21 mouse cellular contexts compared by ENCODE assay signal in the genomic region with DNA sequence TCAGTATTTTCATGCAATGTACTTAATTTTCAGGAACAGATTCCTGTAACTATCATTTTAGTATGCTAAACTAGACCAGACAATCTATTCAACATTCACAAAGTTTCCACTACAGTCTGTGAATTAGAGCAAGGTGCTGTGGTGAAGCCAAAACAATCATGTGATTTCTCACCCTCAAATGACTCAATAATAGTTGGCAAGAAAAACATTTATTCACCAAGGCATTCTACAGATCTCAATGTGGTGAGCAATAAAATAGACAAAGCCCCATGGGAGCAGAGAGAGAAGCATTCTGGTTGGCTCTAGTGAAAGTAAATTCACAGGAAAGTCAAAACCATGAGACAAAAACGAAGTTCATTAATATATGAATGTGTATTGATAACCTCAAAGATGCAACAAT.
"Had no signal": no experiment of that assay in that cellular context is flagged by ENCODE, and none has a peak within 500 bp of the region (broad histone marks: within the 10 kb centered on the region; RNA-seq: fewer than 3 reads in every experiment).

No protein-coding gene starts in this region.

- H3K4me1 ChIP-seq: limb, embryonic 12.5 days; limb, embryonic 15.5 days; megakaryocyte, embryonic 14.5 days; midbrain, embryonic 10.5 days; midbrain, embryonic 13.5 days; stomach, embryonic 15.5 days had no signal

- ATAC-seq: liver, postnatal 0 days; lung, postnatal 0 days; midbrain, embryonic 13.5 days; midbrain, embryonic 16.5 days had no signal

- H3K27ac ChIP-seq: kidney, postnatal 0 days; layer of hippocampus, adult 2 months; limb, embryonic 12.5 days; limb, embryonic 15.5 days; liver, embryonic 14.5 days; midbrain, embryonic 10.5 days; midbrain, embryonic 13.5 days; stomach, embryonic 15.5 days had no signal

- DNase-seq: kidney, adult 2 months; kidney, postnatal 25 days; layer of hippocampus, adult 9-11 months; left cerebral cortex, postnatal 4 days; liver, postnatal 0 days; lung, embryonic 14.5 days; retina, postnatal 1 day; right cerebral cortex, postnatal 25 days; spleen, adult 18-20 months; thymus, postnatal 36 days had no signal

- H3K4me3 ChIP-seq: layer of hippocampus, adult 2 months; limb, embryonic 12.5 days; limb, embryonic 15.5 days; megakaryocyte, embryonic 14.5 days; midbrain, embryonic 10.5 days; midbrain, embryonic 13.5 days; stomach, embryonic 15.5 days had no signal
